Mouse (Mus musculus) heart, postnatal 0 days (tissue): ENCODE data around the gene Syne4.

ENCODE experiments used
- CTCF ChIP-seq: IDR thresholded peaks from 2 replicates; pipeline ENCODE4 v1.5.1; 2016; ENCODE audit warnings: antibody characterized with exemption, control low read depth, low read depth
- EP300 ChIP-seq: IDR thresholded peaks from 2 replicates; pipeline ENCODE4 v1.6.1; 2016; ENCODE audit warnings: antibody characterized with exemption, low read depth

GRCm38 (mm10) chr7:30358378-30359186 lies 44.0 kb downstream of the Syne4 start:
- no peak for TF ChIP-seq EP300
- TF ChIP-seq CTCF, result no peak
